Mouse (Mus musculus): ENCODE measurements around the gene Polr3gl. TPM values are rescaled to one million over a fixed set of nuclear protein-coding genes. Genes with fewer than 3 reads are reported as not detected.

The Polr3gl gene
- total RNA-seq, 4 experiments from 2014 or later = 31.7 to 35.2 (median 34.7) TPM

Other genes with a start within 250 kb of the Polr3gl start
- not detected for gene BC107364, start 141.9 kb downstream of the Polr3gl start, total RNA-seq (2022)
- 100 to 1,000 TPM; 271 to 333 (median 312) TPM for gene Hfe2, start 69.0 kb downstream of the Polr3gl start, total RNA-seq (2022)
- 100 to 1,000 TPM; 346 to 908 (median 654) TPM for gene Txnip, start 36.2 kb downstream of the Polr3gl start, total RNA-seq (2022)
- gene Gm16253, start 17.2 kb downstream of the Polr3gl start, total RNA-seq (2022) = 1 to 10 TPM in 3 of 4 experiments, not detected in 1; 2.5 to 3.3 (median 3.2) TPM
- 1 to 10 TPM; 1.1 to 2.5 (median 2.0) TPM for gene Ankrd34a, start 2.5 kb upstream of the Polr3gl start, total RNA-seq (2022)
- gene Lix1l, start 7.0 kb upstream of the Polr3gl start, total RNA-seq (2022) = 10 to 100 TPM; 20.9 to 31.1 (median 25.8) TPM
- 10 to 100 TPM; 29.0 to 39.9 (median 32.0) TPM for gene Rbm8a, start 35.8 kb upstream of the Polr3gl start, total RNA-seq (2022)
- gene Pex11b, start 41.2 kb upstream of the Polr3gl start, total RNA-seq (2022) = 10 to 100 TPM; 33.9 to 41.4 (median 36.5) TPM
- under 1 TPM in 2 of 4 experiments, not detected in 2; 0.11 to 0.25 TPM for gene Gm42957, start 41.3 kb upstream of the Polr3gl start, total RNA-seq (2022)
- under 1 TPM; 0.22 to 0.43 (median 0.33) TPM for gene Itga10, start 51.4 kb upstream of the Polr3gl start, total RNA-seq (2022)
- 1 to 10 TPM in 3 of 4 experiments, under 1 TPM in 1; 0.57 to 2.1 (median 1.6) TPM for gene Ankrd35, start 76.0 kb upstream of the Polr3gl start, total RNA-seq (2022)
- 10 to 100 TPM; 12.6 to 15.1 (median 14.5) TPM for gene Pias3, start 102.2 kb upstream of the Polr3gl start, total RNA-seq (2022)
- gene Nudt17, start 114.4 kb upstream of the Polr3gl start, total RNA-seq (2022) = 1 to 10 TPM; 2.9 to 4.0 (median 3.2) TPM
- gene Polr3c, start 133.4 kb upstream of the Polr3gl start, total RNA-seq (2022) = 10 to 100 TPM; 22.8 to 25.7 (median 24.0) TPM
- 10 to 100 TPM; 21.5 to 32.5 (median 27.8) TPM for gene Rnf115, start 133.5 kb upstream of the Polr3gl start, total RNA-seq (2022)
- not detected for gene Pdzk1, start 235.1 kb upstream of the Polr3gl start, total RNA-seq (2022)
- not detected for gene Cd160, start 235.2 kb upstream of the Polr3gl start, total RNA-seq (2022)